Mouse (Mus musculus): Measurements from ENCODE around the gene Kif5c. TPM values are rescaled to one million over a fixed set of nuclear protein-coding genes. Genes with fewer than 3 reads are reported as not detected.

The Kif5c gene
- total and polyA plus RNA-seq, 2 experiments from 2014 or later: 170 to 328 TPM

DNA sequence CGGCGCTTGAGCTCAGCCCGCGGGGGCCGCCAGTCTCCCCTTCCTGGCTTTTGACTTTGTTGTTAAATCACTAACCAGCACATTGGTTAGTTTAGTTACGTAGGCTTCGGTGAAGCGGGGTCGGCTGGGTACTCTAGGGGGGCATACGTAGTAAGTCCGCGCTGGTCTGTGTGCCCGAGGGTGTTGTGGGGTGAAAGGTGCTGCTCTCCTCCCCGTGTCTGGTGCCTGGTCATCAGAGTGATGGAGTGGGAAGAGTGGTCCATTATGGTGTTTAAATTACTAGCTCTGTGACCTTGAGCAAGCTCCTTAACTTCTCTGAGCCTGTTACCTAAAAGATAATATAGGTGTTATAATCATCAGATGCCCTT is 168.9 kb downstream of the Kif5c start:
- peaks cover 7% of the 10 kb centered on the region for H3K27me3 ChIP-seq (ENCODE audit: insufficient read depth, low read length)
- peak overlapping the region; percentile 67 for H3K4me3 ChIP-seq (ENCODE audit: low read depth, low read length)
- ATAC-seq (ENCODE audit: low FRiP score) (peak; percentile 51; the same call in 1 of the 2 replicates), DNase-seq (ENCODE audit: low spot score) (no peak)
- WGBS: 1% methylated on average over 12 of the region's 14 CpGs
- H3K9ac ChIP-seq (replicated peaks; ENCODE audit: low read length, poor library complexity, severe bottlenecking): peak overlapping the region; percentile 65
- H3K9me3 ChIP-seq (ENCODE audit: low read length): no peaks in the 10 kb centered on the region
- H3K36me3 ChIP-seq (ENCODE audit: insufficient read depth, low read length): no peaks in the 10 kb centered on the region
- no peaks in the 10 kb centered on the region for H3K4me1 ChIP-seq (ENCODE audit: insufficient read depth, low read length)
- no peak overlapping the region for H3K27ac ChIP-seq (ENCODE audit: low read depth, low read length)
- peak overlapping the region; percentile 85 for H3K4me2 ChIP-seq (ENCODE audit: low read depth, low read length, poor library complexity, severe bottlenecking)
- TF ChIP-seq CTCF (IDR thresholded peaks at IDR 0.05): no peak

DNA sequence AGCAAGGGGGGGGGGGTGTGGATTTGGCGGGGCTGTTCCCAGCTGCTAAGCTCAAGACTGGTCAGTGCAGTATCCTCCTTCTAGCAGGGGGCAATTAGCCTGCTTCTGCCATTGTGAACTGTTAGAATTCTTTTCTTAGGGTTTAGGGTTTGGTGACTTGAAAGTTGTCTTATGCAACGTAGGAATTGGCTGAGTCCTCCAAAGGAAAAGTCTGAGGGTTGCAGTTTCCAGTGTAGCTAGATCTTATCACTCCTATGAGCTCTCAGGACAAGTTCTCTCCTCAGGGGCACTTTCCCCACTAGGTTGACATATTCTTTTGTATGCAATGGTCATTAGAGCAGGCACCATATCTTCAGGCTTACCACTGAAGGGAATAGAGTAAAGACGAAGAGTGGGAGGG is 169.5 kb downstream of the Kif5c start:
- Histone ChIP-seq H3K4me2 (ENCODE audit: low read depth, low read length, poor library complexity, severe bottlenecking) (peak overlapping the region; percentile 85), H3K36me3 (ENCODE audit: insufficient read depth, low read length) (no peaks in the 10 kb centered on the region), H3K4me3 (ENCODE audit: low read depth, low read length) (no peak overlapping the region), H3K27ac (ENCODE audit: low read depth, low read length) (no peak overlapping the region), H3K4me1 (ENCODE audit: insufficient read depth, low read length) (no peaks in the 10 kb centered on the region), H3K9ac (replicated peaks; ENCODE audit: low read length, poor library complexity, severe bottlenecking) (no peak overlapping the region), H3K9me3 (ENCODE audit: low read length) (no peaks in the 10 kb centered on the region), H3K27me3 (ENCODE audit: insufficient read depth, low read length) (peaks cover 7% of the 10 kb centered on the region)
- TF ChIP-seq CTCF (IDR thresholded peaks at IDR 0.05): no peak
- WGBS: 23% methylated on average over 3 of the region's 3 CpGs
- DNase-seq (ENCODE audit: low spot score) (no peak), ATAC-seq (ENCODE audit: low FRiP score) (no peak)

DNA sequence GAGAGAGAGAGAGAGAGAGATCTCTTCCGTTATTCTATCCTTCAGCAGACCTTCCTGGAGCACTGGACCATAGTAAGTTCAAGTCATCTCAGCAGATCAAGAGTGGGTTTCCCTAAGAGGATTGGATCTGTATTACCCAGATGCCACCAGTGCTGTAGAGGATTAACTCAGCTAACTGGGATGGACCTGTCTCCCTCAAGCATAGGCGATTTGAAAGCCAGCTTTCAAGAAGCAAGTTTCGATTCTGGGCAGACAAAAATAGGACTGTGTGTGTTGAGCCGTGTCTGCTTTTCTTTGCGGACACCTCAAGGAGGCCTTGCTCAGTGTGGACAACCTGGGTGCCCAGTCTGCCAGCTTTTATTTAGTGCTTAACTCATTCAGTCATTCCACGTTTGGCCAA is 170.0 kb downstream of the Kif5c start:
- no peak for TF ChIP-seq CTCF (IDR thresholded peaks at IDR 0.05)
- no peak for ATAC-seq (ENCODE audit: low FRiP score)
- Histone ChIP-seq H3K9me3 (ENCODE audit: low read length) (no peaks in the 10 kb centered on the region), H3K4me2 (ENCODE audit: low read depth, low read length, poor library complexity, severe bottlenecking) (no peak overlapping the region), H3K9ac (replicated peaks; ENCODE audit: low read length, poor library complexity, severe bottlenecking) (no peak overlapping the region), H3K36me3 (ENCODE audit: insufficient read depth, low read length) (no peaks in the 10 kb centered on the region), H3K27me3 (ENCODE audit: insufficient read depth, low read length) (peaks cover 7% of the 10 kb centered on the region), H3K4me3 (ENCODE audit: low read depth, low read length) (no peak overlapping the region), H3K4me1 (ENCODE audit: insufficient read depth, low read length) (no peaks in the 10 kb centered on the region), H3K27ac (ENCODE audit: low read depth, low read length) (no peak overlapping the region)
- DNase-seq (ENCODE audit: low spot score): no peak
- 76% methylated on average over 6 of the region's 6 CpGs for WGBS

DNA sequence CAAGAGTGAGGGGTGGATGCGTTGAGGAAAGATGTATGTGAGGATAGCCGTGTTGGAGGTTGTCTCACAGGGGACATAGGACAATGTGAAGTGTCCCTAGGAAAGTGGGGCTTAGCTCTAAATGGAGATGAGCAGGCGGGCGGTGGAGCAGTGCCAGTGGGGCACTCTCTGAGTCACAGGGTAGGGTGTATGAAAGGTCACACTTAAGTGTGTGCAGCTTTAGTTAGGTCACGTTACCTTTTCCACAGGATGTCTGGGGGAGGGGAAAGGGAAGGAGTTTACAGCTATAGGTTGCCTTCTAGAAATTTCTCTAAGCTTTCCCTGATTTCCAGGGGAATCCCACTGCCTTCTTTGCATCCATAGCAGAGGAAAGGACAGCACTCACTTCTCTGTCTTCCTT is 170.4 kb downstream of the Kif5c start:
- Histone ChIP-seq H3K27me3 (ENCODE audit: insufficient read depth, low read length) (peaks cover 7% of the 10 kb centered on the region), H3K4me2 (ENCODE audit: low read depth, low read length, poor library complexity, severe bottlenecking) (no peak overlapping the region), H3K4me3 (ENCODE audit: low read depth, low read length) (no peak overlapping the region), H3K9me3 (ENCODE audit: low read length) (no peaks in the 10 kb centered on the region), H3K27ac (ENCODE audit: low read depth, low read length) (no peak overlapping the region), H3K36me3 (ENCODE audit: insufficient read depth, low read length) (no peaks in the 10 kb centered on the region), H3K9ac (replicated peaks; ENCODE audit: low read length, poor library complexity, severe bottlenecking) (no peak overlapping the region), H3K4me1 (ENCODE audit: insufficient read depth, low read length) (no peaks in the 10 kb centered on the region)
- TF ChIP-seq CTCF (IDR thresholded peaks at IDR 0.05): no peak
- WGBS: 94% methylated on average over 5 of the region's 5 CpGs
- DNase-seq (ENCODE audit: low spot score): no peak
- no peak for ATAC-seq (ENCODE audit: low FRiP score)

DNA sequence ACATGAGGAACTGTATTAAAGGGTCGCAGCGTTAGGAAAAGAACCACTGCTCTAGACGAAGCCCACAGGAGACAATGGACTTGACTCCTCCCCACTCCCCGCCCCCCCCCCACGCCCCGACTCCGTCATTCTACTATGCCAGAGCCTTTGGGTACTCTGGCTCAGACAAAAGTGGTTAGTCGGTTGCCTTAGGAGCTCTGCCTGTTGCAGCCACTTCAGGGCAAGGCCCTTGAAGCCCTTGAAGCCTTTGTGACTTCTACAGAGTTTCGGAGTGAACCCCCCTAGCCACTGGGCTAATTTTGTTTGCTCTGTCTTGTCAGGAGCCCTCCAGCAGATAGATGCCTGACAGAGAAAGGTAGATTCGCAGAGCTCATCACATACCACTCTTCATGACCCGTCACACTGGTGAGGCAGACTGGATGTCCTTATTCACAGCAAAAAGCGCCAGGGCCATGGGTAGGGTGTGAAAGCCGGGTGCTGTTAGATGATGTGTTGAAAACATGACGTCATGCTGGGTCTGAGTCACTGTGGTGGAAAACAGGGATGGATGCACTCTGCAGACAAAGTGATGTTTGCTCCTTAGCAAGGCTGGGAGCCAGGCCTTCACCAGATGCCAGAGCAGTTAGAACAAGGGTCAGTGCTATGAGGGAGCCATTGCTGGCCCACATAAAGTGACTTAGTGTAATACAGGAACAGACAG is 178.5 kb downstream of the Kif5c start:
- 67% methylated on average over 14 of the region's 14 CpGs for WGBS
- H3K36me3 ChIP-seq (ENCODE audit: insufficient read depth, low read length): no peaks in the 10 kb centered on the region

DNA sequence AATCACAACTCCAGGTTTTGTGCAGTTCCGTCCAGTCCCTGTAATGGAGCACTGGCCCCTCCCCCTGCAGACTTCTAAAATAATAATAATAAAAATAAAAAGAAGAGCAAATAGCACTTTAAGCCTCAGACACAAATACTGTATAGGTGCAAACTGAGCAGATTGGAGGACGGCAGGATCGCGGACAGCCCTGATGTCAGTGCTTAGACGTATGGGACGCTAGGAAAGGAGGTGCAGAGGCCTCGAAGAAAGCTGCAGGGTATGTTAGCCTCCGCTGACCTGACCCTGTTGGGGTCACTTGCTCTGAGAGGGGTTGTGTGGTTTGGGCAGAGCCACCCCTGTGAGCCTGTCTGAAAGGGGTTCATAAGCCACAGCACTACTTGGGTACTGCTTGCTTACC is 185.3 kb downstream of the Kif5c start:
- H3K4me2 ChIP-seq (ENCODE audit: low read depth, low read length, poor library complexity, severe bottlenecking): no peak overlapping the region
- 84% methylated on average over 8 of the region's 8 CpGs for WGBS
- no peak for TF ChIP-seq CTCF (IDR thresholded peaks at IDR 0.05)
- no peaks in the 10 kb centered on the region for H3K9me3 ChIP-seq (ENCODE audit: low read length)
- no peak overlapping the region for H3K27ac ChIP-seq (ENCODE audit: low read depth, low read length)
- H3K4me3 ChIP-seq (ENCODE audit: low read depth, low read length): no peak overlapping the region
- no peaks in the 10 kb centered on the region for H3K36me3 ChIP-seq (ENCODE audit: insufficient read depth, low read length)
- H3K27me3 ChIP-seq (ENCODE audit: insufficient read depth, low read length): no peaks in the 10 kb centered on the region
- ATAC-seq (ENCODE audit: low FRiP score): no peak
- H3K4me1 ChIP-seq (ENCODE audit: insufficient read depth, low read length): no peaks in the 10 kb centered on the region
- H3K9ac ChIP-seq (replicated peaks; ENCODE audit: low read length, poor library complexity, severe bottlenecking): no peak overlapping the region
- DNase-seq (ENCODE audit: low spot score): no peak

More for the DNA sequence above, 178.5 kb downstream of the Kif5c start:
- Histone ChIP-seq H3K9ac (replicated peaks; ENCODE audit: low read length, poor library complexity, severe bottlenecking) (no peak overlapping the region), H3K4me2 (ENCODE audit: low read depth, low read length, poor library complexity, severe bottlenecking) (no peak overlapping the region), H3K9me3 (ENCODE audit: low read length) (no peaks in the 10 kb centered on the region), H3K4me1 (ENCODE audit: insufficient read depth, low read length) (no peaks in the 10 kb centered on the region), H3K4me3 (ENCODE audit: low read depth, low read length) (no peak overlapping the region), H3K27me3 (ENCODE audit: insufficient read depth, low read length) (no peaks in the 10 kb centered on the region), H3K27ac (ENCODE audit: low read depth, low read length) (no peak overlapping the region)
- ATAC-seq (ENCODE audit: low FRiP score) (no peak), DNase-seq (ENCODE audit: low spot score) (no peak)
- no peak for TF ChIP-seq CTCF (IDR thresholded peaks at IDR 0.05)

All from midbrain, postnatal 0 days (tissue).